Mouse (Mus musculus) ES-Bruce4 (cell line): ENCODE measurements at regions not wholly inside any gene's neighbourhood (a gene's known extent, or its start where the extent isn't known, plus 50 kb on each side); places are given as distances from the start of the nearest gene placed in this dataset.

ENCODE experiments used
- CTCF ChIP-seq: IDR thresholded peaks from one replicate; pipeline ENCODE4 v1.8.1; 2011; ENCODE audit warnings: low read depth, low read length
- POLR2A ChIP-seq: IDR thresholded peaks from one replicate; pipeline ENCODE4 v1.8.1; 2011; ENCODE audit warnings: low read length; ENCODE audit not compliant: insufficient read depth

DNA sequence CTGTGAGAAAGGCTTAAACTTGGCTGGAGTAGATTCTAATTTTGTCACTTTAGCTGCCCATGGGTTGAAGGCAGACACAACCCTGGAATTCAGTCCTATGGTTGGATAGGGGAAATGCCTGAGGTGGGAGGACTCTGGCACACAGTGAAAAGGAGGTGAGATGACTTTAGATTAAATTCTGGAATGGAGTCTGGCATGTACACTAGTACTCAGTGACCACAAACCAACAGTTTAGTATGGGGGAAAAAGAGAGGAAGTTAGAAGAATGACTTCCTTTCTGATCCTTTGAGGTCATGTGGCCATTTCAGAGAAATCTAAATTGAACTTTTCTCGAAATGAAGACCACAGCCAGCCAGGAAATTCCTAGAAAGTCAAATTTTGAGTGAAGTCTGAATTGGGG, 285.5 kb downstream of the Fam49a start:
- no peak for TF ChIP-seq POLR2A
- no peak for TF ChIP-seq CTCF
